In the genomic region with DNA sequence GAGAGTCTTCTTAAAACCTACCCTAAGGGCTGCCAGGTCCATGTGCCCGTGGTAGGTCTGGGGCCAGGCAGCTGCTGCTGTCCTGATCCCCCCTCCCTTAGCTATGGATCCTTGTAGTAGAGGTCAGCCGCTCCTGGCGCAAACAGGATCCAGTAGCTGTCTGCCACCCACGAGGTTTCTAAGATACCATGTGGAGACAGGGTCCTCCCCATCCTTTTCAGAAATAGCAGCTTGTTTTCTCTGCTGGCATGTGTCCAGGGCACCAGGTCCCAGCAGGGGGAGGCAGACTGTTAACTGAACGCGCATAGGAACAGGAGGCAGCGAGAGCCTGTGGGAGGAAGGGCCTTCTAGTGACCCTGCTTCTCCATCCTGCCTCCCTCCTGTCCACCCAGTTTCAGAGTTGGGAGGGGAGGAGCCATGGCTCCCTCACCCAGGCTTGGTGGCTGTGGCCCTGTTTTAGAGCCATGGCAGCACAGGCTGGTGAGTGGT, we compare ENCODE assay signal across 8 mouse cellular contexts. TPM values are rescaled to one million over a fixed set of nuclear protein-coding genes. Genes with fewer than 3 reads are reported as not detected.
DNase-seq lines count a peak whose midpoint lies in the region; ATAC-seq and TF ChIP-seq lines count a peak whose summit lies in the region.

No protein-coding gene starts in this region.

- TF ChIP-seq CTCF in olfactory bulb, adult 2 months (IDR thresholded peaks at IDR 0.05; ENCODE audit: insufficient read depth, low read depth, low read length): no peak

- ATAC-seq in common myeloid progenitor, adult 5-6 weeks (replicated peaks; ENCODE audit: low read depth, poor library complexity, severe bottlenecking): peak; percentile 46
- ATAC-seq in kidney, embryonic 14.5 days (ENCODE audit: low FRiP score, low TSS enrichment): peak; percentile 90
- ATAC-seq in limb, embryonic 15.5 days (ENCODE audit: insufficient number of reproducible peaks, low FRiP score, low TSS enrichment, low read depth): no peak

- no peak overlapping the region for H3K9ac ChIP-seq in kidney, embryonic 14.5 days (ENCODE audit: low read depth, low read length)
- no peak overlapping the region for H3K9ac ChIP-seq in limb, embryonic 15.5 days

- H3K9me3 ChIP-seq in kidney, embryonic 14.5 days (ENCODE audit: control insufficient read depth, low read length): no peaks in the 10 kb centered on the region
- H3K9me3 ChIP-seq in limb, embryonic 15.5 days: no peaks in the 10 kb centered on the region

- no peak for TF ChIP-seq POLR2A in olfactory bulb, adult 2 months (IDR thresholded peaks at IDR 0.05; ENCODE audit: insufficient read depth, low read depth, low read length)

- 9% methylated on average over 7 of the region's 7 CpGs for WGBS in kidney, embryonic 14.5 days
- WGBS in limb, embryonic 15.5 days: 26% methylated on average over 7 of the region's 7 CpGs
- whole genome bisulfite sequencing in olfactory bulb, adult 2 months: 0% methylated on average over 7 of the region's 7 CpGs

- peaks cover 17% of the 10 kb centered on the region; the same call in 1 of the 2 replicates for H3K4me1 ChIP-seq in kidney, embryonic 14.5 days (ENCODE audit: control insufficient read depth, insufficient read depth, low read length)
- peaks cover 13% of the 10 kb centered on the region for H3K4me1 ChIP-seq in limb, embryonic 15.5 days
- H3K4me1 ChIP-seq in olfactory bulb, adult 2 months (ENCODE audit: control insufficient read depth, insufficient read depth, low read length): peaks cover 28% of the 10 kb centered on the region

- H3K4me3 ChIP-seq in kidney, embryonic 14.5 days (ENCODE audit: low read length): no peak overlapping the region
- H3K4me3 ChIP-seq in limb, embryonic 15.5 days: no peak overlapping the region
- H3K4me3 ChIP-seq in olfactory bulb, adult 2 months (ENCODE audit: insufficient read depth, low read depth, low read length): no peak overlapping the region

- peaks cover 43% of the 10 kb centered on the region for H3K36me3 ChIP-seq in kidney, embryonic 14.5 days (ENCODE audit: control insufficient read depth, insufficient read depth, low read length)
- peaks cover 57% of the 10 kb centered on the region for H3K36me3 ChIP-seq in limb, embryonic 15.5 days

- peak; percentile 38 for DNase-seq in kidney, adult 18-20 months
- no peak for DNase-seq in kidney, adult 11 months
- DNase-seq in heart, adult 9 months (ENCODE audit: low spot score in 2 of 2): peak; percentile 49 to 55
- no peak for DNase-seq in urinary bladder, adult 18-20 months (ENCODE audit: low spot score in 2 of 2)

- peak overlapping the region; percentile 59 for H3K27ac ChIP-seq in kidney, embryonic 14.5 days (ENCODE audit: low read depth, low read length)
- peak overlapping the region; percentile 47; the same call in 1 of the 2 replicates for H3K27ac ChIP-seq in limb, embryonic 15.5 days
- H3K27ac ChIP-seq in olfactory bulb, adult 2 months (ENCODE audit: insufficient read depth, low read depth, low read length): peak overlapping the region; percentile 86

- no peaks in the 10 kb centered on the region for H3K27me3 ChIP-seq in kidney, embryonic 14.5 days (ENCODE audit: control insufficient read depth, insufficient read depth, low read length)
- H3K27me3 ChIP-seq in limb, embryonic 15.5 days: no peaks in the 10 kb centered on the region

- no peak overlapping the region for H3K4me2 ChIP-seq in kidney, embryonic 14.5 days (replicated peaks; ENCODE audit: low read depth, low read length)
- no peak overlapping the region for H3K4me2 ChIP-seq in limb, embryonic 15.5 days

RNA-seq across cellular contexts. Expression of gene Rnf114, which starts 16.2 kb away (rescaled TPM):
- 22.9 and 29.9 TPM in 2 replicates for total RNA-seq in common myeloid progenitor, adult 5-6 weeks (2017)
- polyA plus RNA-seq in kidney, embryonic 14.5 days (2014; fragmentation: Nextera tagmentation; extraction: Ambion mirVana): 79.1 and 98.3 TPM in 2 replicates
- 69.9 and 70.3 TPM in 2 replicates for polyA plus RNA-seq in limb, embryonic 15.5 days (2015; fragmentation: Nextera tagmentation; extraction: Ambion mirVana)
- polyA plus RNA-seq in olfactory bulb, adult 2 months (2012; ENCODE audit: insufficient read depth, insufficient read length, low replicate concordance, missing spikeins): not detected in 2 replicates

RNA-seq across cellular contexts. Expression of gene Spata2, which starts 16.4 kb away (rescaled TPM):
- total RNA-seq in common myeloid progenitor, adult 5-6 weeks (2017): 7.6 and 9.9 TPM in 2 replicates
- 10.8 and 17.4 TPM in 2 replicates for polyA plus RNA-seq in kidney, embryonic 14.5 days (2014; fragmentation: Nextera tagmentation; extraction: Ambion mirVana)
- 12.9 and 15.3 TPM in 2 replicates for polyA plus RNA-seq in limb, embryonic 15.5 days (2015; fragmentation: Nextera tagmentation; extraction: Ambion mirVana)
- polyA plus RNA-seq in olfactory bulb, adult 2 months (2012; ENCODE audit: insufficient read depth, insufficient read length, low replicate concordance, missing spikeins): not detected in 2 replicates

RNA-seq across cellular contexts. Expression of gene Slc9a8, which starts 54.7 kb away (rescaled TPM):
- total RNA-seq in common myeloid progenitor, adult 5-6 weeks (2017): 19.3 and 29.1 TPM in 2 replicates
- 15.3 and 28.6 TPM in 2 replicates for polyA plus RNA-seq in kidney, embryonic 14.5 days (2014; fragmentation: Nextera tagmentation; extraction: Ambion mirVana)
- polyA plus RNA-seq in limb, embryonic 15.5 days (2015; fragmentation: Nextera tagmentation; extraction: Ambion mirVana): 14.7 and 16.6 TPM in 2 replicates
- not detected in 2 replicates for polyA plus RNA-seq in olfactory bulb, adult 2 months (2012; ENCODE audit: insufficient read depth, insufficient read length, low replicate concordance, missing spikeins)

Comparison
In these comparisons a context has a peak if more than half of its experiments do, and no peak if none do; other contexts are left out.
1. DNase-seq: peak in kidney, adult 18-20 months (single experiment) and heart, adult 9 months (2 of 2); none in kidney, adult 11 months (single experiment) and urinary bladder, adult 18-20 months (0 of 2).
2. RNA of gene Spata2, which starts 16.4 kb away (polyA plus RNA-seq): 10.8 to 17.4 TPM in kidney, embryonic 14.5 days and 12.9 to 15.3 TPM in limb, embryonic 15.5 days; not detected in olfactory bulb, adult 2 months; every median in the first group is over 10 times any median in the second.
3. RNA of gene Slc9a8, which starts 54.7 kb away (polyA plus RNA-seq): 15.3 to 28.6 TPM in kidney, embryonic 14.5 days and 14.7 to 16.6 TPM in limb, embryonic 15.5 days; not detected in olfactory bulb, adult 2 months; every median in the first group is over 10 times any median in the second.
4. Peak in every context shown above with its lines, with median percentiles within 50 percentile points of each other: H3K27ac ChIP-seq.